Mouse (Mus musculus): ENCODE results near the gene Cct3. TPM values are rescaled to one million over a fixed set of nuclear protein-coding genes. Genes with fewer than 3 reads are reported as not detected.

Cct3 gene
- polyA plus RNA-seq (2012; rRNA removed), result 342 and 349 TPM in 2 replicates

- peak within 1 kb of the TSS; percentile 100 for H3K27ac ChIP-seq (ENCODE audit: control insufficient read depth, insufficient read depth, low read depth, low read length)
- H3K4me3 ChIP-seq (ENCODE audit: control insufficient read depth, low read depth, low read length), result peak within 1 kb of the TSS; percentile 96
- H3K27me3 ChIP-seq (ENCODE audit: control insufficient read depth, insufficient read depth, low read length), result no peaks in the 10 kb centered on the region
- H3K36me3 ChIP-seq (ENCODE audit: control insufficient read depth, insufficient read depth, low read length), result peaks cover 1% of the 10 kb centered on the region; the same call in 1 of the 2 replicates
- TF ChIP-seq CTCF (IDR thresholded peaks at IDR 0.05; ENCODE audit: control insufficient read depth, insufficient read depth, insufficient replicate concordance, low read depth, low read length) (no peak), POLR2A (IDR thresholded peaks at IDR 0.05; ENCODE audit: control insufficient read depth, low read depth, low read length) (peak; percentile 89)
- H3K4me1 ChIP-seq (ENCODE audit: control insufficient read depth, insufficient read depth, low read length), result peaks cover 3% of the 10 kb centered on the region
These were observed at the start of gene Cct3, which contains the start of gene Tsacc for GRCm38 (mm10) chr3:88296561-88297318. TSS of gene Cct3 (plus strand) at chr3:88297116. TSS of gene Tsacc (minus strand) at chr3:88296999.

- Histone ChIP-seq H3K27ac (ENCODE audit: control insufficient read depth, insufficient read depth, low read depth, low read length) (no peak overlapping the region), H3K36me3 (ENCODE audit: control insufficient read depth, insufficient read depth, low read length) (no peaks in the 10 kb centered on the region), H3K27me3 (ENCODE audit: control insufficient read depth, insufficient read depth, low read length) (no peaks in the 10 kb centered on the region), H3K4me1 (ENCODE audit: control insufficient read depth, insufficient read depth, low read length) (no peaks in the 10 kb centered on the region), H3K4me3 (ENCODE audit: control insufficient read depth, low read depth, low read length) (no peak overlapping the region)
- no peak for TF ChIP-seq CTCF (IDR thresholded peaks at IDR 0.05; ENCODE audit: control insufficient read depth, insufficient read depth, insufficient replicate concordance, low read depth, low read length)
- TF ChIP-seq POLR2A (IDR thresholded peaks at IDR 0.05; ENCODE audit: control insufficient read depth, low read depth, low read length), result no peak
These were observed 49.2 kb upstream of the Cct3 start for GRCm38 (mm10) chr3:88247666-88248065.

GRCm38 (mm10) chr3:88248406-88248805 is 48.5 kb upstream of the Cct3 start:
- H3K4me3 ChIP-seq (ENCODE audit: control insufficient read depth, low read depth, low read length), result no peak overlapping the region
- no peaks in the 10 kb centered on the region for H3K36me3 ChIP-seq (ENCODE audit: control insufficient read depth, insufficient read depth, low read length)
- H3K27ac ChIP-seq (ENCODE audit: control insufficient read depth, insufficient read depth, low read depth, low read length), result no peak overlapping the region
- H3K27me3 ChIP-seq (ENCODE audit: control insufficient read depth, insufficient read depth, low read length), result no peaks in the 10 kb centered on the region
- no peaks in the 10 kb centered on the region for H3K4me1 ChIP-seq (ENCODE audit: control insufficient read depth, insufficient read depth, low read length)
- no peak for TF ChIP-seq CTCF (IDR thresholded peaks at IDR 0.05; ENCODE audit: control insufficient read depth, insufficient read depth, insufficient replicate concordance, low read depth, low read length)
- TF ChIP-seq POLR2A (IDR thresholded peaks at IDR 0.05; ENCODE audit: control insufficient read depth, low read depth, low read length), result no peak

- no peaks in the 10 kb centered on the region for H3K27me3 ChIP-seq (ENCODE audit: control insufficient read depth, insufficient read depth, low read length)
- TF ChIP-seq POLR2A (IDR thresholded peaks at IDR 0.05; ENCODE audit: control insufficient read depth, low read depth, low read length), result no peak
- TF ChIP-seq CTCF (IDR thresholded peaks at IDR 0.05; ENCODE audit: control insufficient read depth, insufficient read depth, insufficient replicate concordance, low read depth, low read length), result no peak
- no peak overlapping the region for H3K27ac ChIP-seq (ENCODE audit: control insufficient read depth, insufficient read depth, low read depth, low read length)
- H3K4me3 ChIP-seq (ENCODE audit: control insufficient read depth, low read depth, low read length), result no peak overlapping the region
- H3K4me1 ChIP-seq (ENCODE audit: control insufficient read depth, insufficient read depth, low read length), result peaks cover 6% of the 10 kb centered on the region
- no peaks in the 10 kb centered on the region for H3K36me3 ChIP-seq (ENCODE audit: control insufficient read depth, insufficient read depth, low read length)
These were observed 44.2 kb upstream of the Cct3 start for GRCm38 (mm10) chr3:88252739-88253138.

- Histone ChIP-seq H3K27ac (ENCODE audit: control insufficient read depth, insufficient read depth, low read depth, low read length) (no peak within 1 kb of the TSS), H3K36me3 (ENCODE audit: control insufficient read depth, insufficient read depth, low read length) (no peaks in the 10 kb centered on the region), H3K4me1 (ENCODE audit: control insufficient read depth, insufficient read depth, low read length) (peaks cover 6% of the 10 kb centered on the region), H3K27me3 (ENCODE audit: control insufficient read depth, insufficient read depth, low read length) (no peaks in the 10 kb centered on the region), H3K4me3 (ENCODE audit: control insufficient read depth, low read depth, low read length) (peak within 1 kb of the TSS; percentile 54)
- TF ChIP-seq POLR2A (IDR thresholded peaks at IDR 0.05; ENCODE audit: control insufficient read depth, low read depth, low read length) (no peak; the same call in 1 of the 2 replicates), CTCF (IDR thresholded peaks at IDR 0.05; ENCODE audit: control insufficient read depth, insufficient read depth, insufficient replicate concordance, low read depth, low read length) (no peak)
These were observed 42.5 kb upstream of the Cct3 start, which contains the start of gene Rhbg for GRCm38 (mm10) chr3:88254268-88254926. TSS of gene Rhbg (minus strand) at chr3:88254709.

- no peaks in the 10 kb centered on the region for H3K36me3 ChIP-seq (ENCODE audit: control insufficient read depth, insufficient read depth, low read length)
- no peak overlapping the region for H3K4me3 ChIP-seq (ENCODE audit: control insufficient read depth, low read depth, low read length)
- H3K27me3 ChIP-seq (ENCODE audit: control insufficient read depth, insufficient read depth, low read length), result no peaks in the 10 kb centered on the region
- peaks cover 6% of the 10 kb centered on the region for H3K4me1 ChIP-seq (ENCODE audit: control insufficient read depth, insufficient read depth, low read length)
- H3K27ac ChIP-seq (ENCODE audit: control insufficient read depth, insufficient read depth, low read depth, low read length), result no peak overlapping the region
- TF ChIP-seq CTCF (IDR thresholded peaks at IDR 0.05; ENCODE audit: control insufficient read depth, insufficient read depth, insufficient replicate concordance, low read depth, low read length) (no peak), POLR2A (IDR thresholded peaks at IDR 0.05; ENCODE audit: control insufficient read depth, low read depth, low read length) (no peak)
These were observed 41.0 kb upstream of the Cct3 start for GRCm38 (mm10) chr3:88255950-88256349.

GRCm38 (mm10) chr3:88256382-88256781 is 40.5 kb upstream of the Cct3 start:
- Histone ChIP-seq H3K4me1 (ENCODE audit: control insufficient read depth, insufficient read depth, low read length) (peaks cover 6% of the 10 kb centered on the region), H3K4me3 (ENCODE audit: control insufficient read depth, low read depth, low read length) (no peak overlapping the region), H3K27ac (ENCODE audit: control insufficient read depth, insufficient read depth, low read depth, low read length) (no peak overlapping the region), H3K27me3 (ENCODE audit: control insufficient read depth, insufficient read depth, low read length) (no peaks in the 10 kb centered on the region), H3K36me3 (ENCODE audit: control insufficient read depth, insufficient read depth, low read length) (no peaks in the 10 kb centered on the region)
- TF ChIP-seq POLR2A (IDR thresholded peaks at IDR 0.05; ENCODE audit: control insufficient read depth, low read depth, low read length) (no peak), CTCF (IDR thresholded peaks at IDR 0.05; ENCODE audit: control insufficient read depth, insufficient read depth, insufficient replicate concordance, low read depth, low read length) (no peak)

All from testis, adult 2 months (tissue).